Mouse (Mus musculus) ES-E14 (cell line): ENCODE measurements around the gene Vars.

Experiments
- CHD2 ChIP-seq: IDR thresholded peaks from 2 replicates; pipeline ENCODE4 v1.6.1; 2014; ENCODE audit warnings: mild to moderate bottlenecking, low read depth, low read length, inconsistent platforms
- HCFC1 ChIP-seq: IDR thresholded peaks from 2 replicates; pipeline ENCODE4 v1.6.1; 2012; ENCODE audit warnings: low read length, inconsistent platforms, borderline replicate concordance; ENCODE audit not compliant: insufficient read depth
- MAFK ChIP-seq: IDR thresholded peaks from 2 replicates; pipeline ENCODE4 v1.6.1; 2014; ENCODE audit warnings: mild to moderate bottlenecking, low read depth, low read length, inconsistent platforms; ENCODE audit not compliant: insufficient read depth
- ZC3H11A ChIP-seq: IDR thresholded peaks from 2 replicates; pipeline ENCODE4 v1.6.1; 2012; ENCODE audit warnings: low read depth, mild to moderate bottlenecking, inconsistent platforms, low read length, borderline replicate concordance

GRCm38 (mm10) chr17:34994751-34995150 is 6.0 kb upstream of the Vars start:
- TF ChIP-seq HCFC1 (no peak), ZC3H11A (no peak), MAFK (no peak), CHD2 (no peak)
